Mouse (Mus musculus) layer of hippocampus, adult 8-10 months (tissue): ENCODE measurements around the gene Hs6st1. TPM values are rescaled to one million over a fixed set of nuclear protein-coding genes. Genes with fewer than 3 reads are reported as not detected.
"Not testable (repeated sequence)": the region's sequence is repeated elsewhere in the genome, so short reads cannot be mapped to it uniquely, and the experiment has no call there.

Experiments used
- DNase-seq, 2 experiments: peaks; one replicate each; pipeline ENCODE4 v3.0.0; 2022; ENCODE audit warnings: low spot score in 2 of 2
- total RNA-seq, 4 experiments: library from RNA; stranded (reverse); gene quantifications; 2 replicates each; pipeline ENCODE4 v1.2.4; 2022

Hs6st1 gene
- total RNA-seq: 10 to 100 TPM; 39.0 to 42.6 (median 40.2) TPM

GRCm38 (mm10) chr1:36068076-36068475 is at the start of gene Hs6st1:
Hs6st1 (plus strand) TSS chr1:36068400.
- DNase-seq: peak; percentile 86 to 89

DNA sequence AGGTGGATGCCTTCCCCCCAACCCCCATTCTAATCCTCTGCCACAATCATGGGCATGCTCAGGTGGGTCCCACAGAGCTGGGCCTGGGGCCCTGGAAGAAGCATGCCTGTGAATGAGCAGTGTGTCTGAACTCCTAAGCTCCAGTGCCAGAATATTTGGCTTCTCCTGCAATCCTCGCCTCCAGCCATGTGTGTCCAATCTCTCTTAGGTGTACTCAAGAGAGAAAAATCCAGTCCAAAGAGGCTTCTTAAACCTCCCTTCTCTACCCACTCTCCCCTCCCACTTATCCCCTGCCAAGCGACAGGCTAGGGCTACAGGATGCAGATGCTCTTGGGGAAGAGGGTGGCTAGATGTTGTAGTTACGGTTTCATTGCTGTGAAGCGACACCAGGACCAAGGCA is 49.6 kb upstream of the Hs6st1 start:
- no peak for DNase-seq

DNA sequence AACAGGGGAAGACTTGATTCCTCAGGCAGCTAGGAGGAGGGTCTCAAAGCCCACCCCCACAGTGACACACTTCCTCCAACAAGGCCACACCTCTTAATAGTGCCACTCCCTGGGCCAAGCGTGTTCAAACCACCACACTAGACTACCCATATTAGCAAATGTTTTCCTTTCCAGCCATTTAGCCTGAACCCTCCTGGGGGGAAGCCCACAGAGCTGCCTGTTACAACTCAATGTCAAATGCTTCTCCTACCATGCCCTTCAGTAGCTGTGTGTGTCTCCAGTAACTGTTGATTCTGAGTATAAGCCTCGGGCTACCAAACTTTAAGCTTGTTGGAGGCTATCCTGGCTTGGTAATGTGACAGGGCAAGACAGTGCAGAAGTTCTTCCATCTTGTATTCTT is 49.0 kb upstream of the Hs6st1 start:
- no peak for DNase-seq

DNA sequence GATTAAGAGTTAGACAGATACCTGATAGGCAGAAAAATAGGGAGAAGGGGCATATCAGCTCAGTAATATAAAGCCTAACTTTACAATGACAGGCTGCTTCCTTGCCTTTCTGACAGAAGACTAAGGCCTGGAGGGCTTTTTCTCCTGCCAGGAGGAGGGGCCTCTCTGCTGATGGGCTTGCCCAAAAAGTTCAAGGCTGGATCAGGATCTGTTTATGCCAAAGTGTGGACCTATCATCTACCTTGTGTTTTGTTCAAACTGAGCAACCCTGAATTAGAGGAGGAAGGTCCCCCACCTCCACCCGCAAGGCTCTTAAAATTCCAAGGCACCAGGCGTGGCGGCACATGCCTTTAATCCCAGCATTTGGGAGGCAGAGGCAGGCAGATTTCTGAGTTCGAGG is 47.9 kb upstream of the Hs6st1 start:
- DNase-seq: no peak

GRCm38 (mm10) chr1:36030421-36030821 is 37.8 kb upstream of the Hs6st1 start:
- DNase-seq: peak; percentile 78 to 81

DNA sequence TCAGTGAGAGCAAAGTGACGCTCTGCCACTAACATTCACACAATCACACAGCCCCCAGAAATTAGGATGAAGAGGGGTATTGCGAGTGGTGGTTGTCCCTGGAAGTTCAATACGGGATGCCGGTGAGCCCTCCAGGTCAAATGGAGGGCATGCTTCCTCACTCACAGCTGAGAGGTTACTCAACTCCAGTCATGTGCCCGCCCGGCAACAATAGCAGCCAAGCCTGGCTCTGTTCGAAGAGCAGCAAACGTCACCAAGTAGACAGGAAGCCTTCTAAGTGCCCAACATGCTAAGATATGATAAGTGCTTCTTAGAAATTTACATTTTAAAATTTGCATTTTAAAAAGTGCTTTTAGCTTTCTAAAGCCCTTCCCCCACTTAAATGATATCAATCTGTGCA is 29.4 kb upstream of the Hs6st1 start:
- DNase-seq: no peak

- DNase-seq: no peak
These were observed 26.1 kb upstream of the Hs6st1 start for GRCm38 (mm10) chr1:36042072-36042471.

DNA sequence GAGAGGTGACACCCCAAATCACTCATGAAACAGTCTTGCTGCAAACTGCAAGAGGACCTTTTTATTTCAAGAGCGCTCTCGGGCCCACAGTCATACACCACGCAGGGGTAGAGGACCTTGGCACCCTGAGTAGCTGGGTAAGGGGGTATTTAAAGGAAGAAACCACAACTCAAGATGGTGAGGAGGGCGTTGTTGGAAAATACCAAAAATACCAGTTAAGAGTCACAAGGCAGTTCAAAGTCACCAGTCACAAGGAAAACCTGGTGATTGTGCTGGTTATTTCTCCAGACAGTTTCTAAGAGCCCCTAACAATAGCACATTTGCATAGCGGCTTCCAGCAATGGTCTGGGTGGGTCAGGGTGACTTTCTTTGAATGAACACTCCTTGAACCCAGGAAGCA is 24.4 kb upstream of the Hs6st1 start:
- not testable (repeated sequence) for DNase-seq

DNA sequence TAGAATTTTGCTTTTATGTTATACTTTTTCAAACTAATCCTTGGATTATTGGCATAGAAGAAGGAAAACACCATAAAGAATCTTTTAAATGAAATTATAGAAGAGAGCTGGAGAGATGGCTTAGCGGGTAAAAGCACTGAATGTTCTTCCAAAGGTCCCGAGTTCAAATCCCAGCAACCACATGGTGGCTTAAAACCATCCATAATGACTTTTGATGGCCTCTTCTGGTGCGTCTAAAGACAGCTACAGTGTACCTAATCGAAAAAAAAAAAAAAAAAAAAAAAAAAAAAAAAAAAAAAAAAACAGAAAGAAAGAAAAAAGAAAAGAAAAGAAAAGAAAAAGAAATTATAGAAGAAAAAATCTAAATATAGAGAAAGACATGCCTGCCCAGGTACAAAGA is 23.9 kb upstream of the Hs6st1 start:
- DNase-seq: no peak

- DNase-seq: no peak
These were observed 15.5 kb upstream of the Hs6st1 start for GRCm38 (mm10) chr1:36052672-36053071.

GRCm38 (mm10) chr1:36053566-36053965 is 14.6 kb upstream of the Hs6st1 start:
- no peak for DNase-seq

GRCm38 (mm10) chr1:36054182-36054966 is 13.8 kb upstream of the Hs6st1 start:
- DNase-seq: no peak

GRCm38 (mm10) chr1:36054967-36055357 is 13.2 kb upstream of the Hs6st1 start:
- no peak for DNase-seq

DNA sequence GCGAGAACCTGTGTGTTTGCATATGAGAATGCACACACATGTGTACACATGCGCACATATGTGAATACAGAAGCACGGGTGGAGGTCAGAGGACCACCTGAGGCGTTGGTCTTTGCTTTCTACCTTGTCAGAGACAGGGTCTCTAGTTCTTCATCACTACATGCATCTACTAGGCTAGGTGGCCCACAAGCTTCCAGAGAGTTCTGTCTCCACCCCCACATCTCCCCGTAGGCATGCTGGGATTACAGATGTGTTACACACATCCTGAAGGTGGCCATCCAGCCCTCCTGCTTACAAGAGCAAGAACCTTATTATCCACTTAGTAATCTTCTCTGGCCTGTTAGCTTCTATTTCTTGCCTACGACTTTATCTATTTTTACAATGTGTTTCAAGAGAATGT is 8.8 kb upstream of the Hs6st1 start:
- DNase-seq: no peak

- DNase-seq: no peak
These were observed 7.9 kb upstream of the Hs6st1 start for GRCm38 (mm10) chr1:36059959-36060953.

DNA sequence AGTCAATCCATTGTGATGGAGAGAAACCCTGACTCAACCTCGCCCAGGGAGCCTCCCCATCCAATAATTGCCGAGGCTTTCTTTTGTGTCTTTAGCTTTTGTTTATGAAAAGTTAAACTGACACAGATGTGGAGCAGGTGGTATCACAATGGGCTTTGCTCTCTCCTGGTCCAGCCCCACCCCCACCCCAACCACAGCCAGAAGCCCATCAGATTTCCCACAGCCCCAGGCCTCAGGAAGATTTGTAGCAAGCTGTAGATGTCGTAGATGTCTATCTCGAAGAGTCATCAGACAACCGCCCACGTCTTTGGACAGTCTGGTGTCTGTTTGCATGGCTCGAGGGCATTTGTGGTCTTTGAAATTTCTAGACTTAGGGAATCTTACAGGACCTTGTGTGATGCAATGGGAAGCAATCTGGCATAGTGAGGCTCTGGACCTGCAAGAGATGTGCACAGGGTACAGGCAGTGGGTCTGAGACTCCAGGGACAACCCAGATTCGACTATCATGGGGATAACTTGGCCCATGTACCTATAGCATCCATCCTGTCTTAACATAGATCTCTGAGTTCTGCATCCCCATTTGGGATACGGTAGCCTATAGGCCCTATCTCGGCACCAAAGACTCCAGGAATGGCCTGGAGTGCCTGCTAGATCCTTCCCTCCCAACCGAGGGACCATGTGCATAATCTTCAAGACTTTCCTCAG is 6.8 kb upstream of the Hs6st1 start:
- DNase-seq: no peak

DNA sequence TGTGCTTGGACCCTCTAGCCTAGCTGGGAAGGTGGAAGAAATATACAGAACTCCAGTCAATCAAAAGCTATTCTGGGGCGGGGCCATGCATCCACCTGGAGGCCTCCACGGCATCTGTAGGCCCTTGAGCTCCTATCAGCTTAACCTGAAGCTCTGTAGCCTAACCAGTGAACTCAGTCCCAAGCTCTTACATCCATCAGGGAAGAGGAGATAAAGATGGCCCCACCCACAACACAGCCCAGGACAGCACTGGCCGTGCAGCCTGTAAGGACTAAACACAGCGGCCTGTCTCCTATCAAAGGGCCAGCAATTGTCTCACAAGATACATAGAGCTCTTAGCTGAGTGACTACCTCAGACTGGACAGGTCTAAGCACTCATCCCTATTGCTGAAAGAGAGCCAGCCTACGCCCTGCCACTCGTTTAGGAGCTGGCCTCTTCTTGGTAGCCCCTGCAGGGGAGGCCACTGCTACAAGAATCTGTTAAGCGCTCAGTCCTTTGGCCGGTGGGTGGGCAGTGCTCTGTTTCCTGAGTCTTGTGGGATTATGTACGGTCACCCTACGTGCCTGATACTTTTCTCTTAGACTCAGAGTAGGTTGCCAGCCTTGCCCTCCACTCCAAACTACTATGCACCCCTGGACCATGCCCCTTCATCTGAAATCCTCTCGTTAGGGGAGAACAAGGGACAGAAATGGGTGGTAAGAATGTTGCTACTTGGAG is 6.0 kb upstream of the Hs6st1 start:
- DNase-seq: no peak

DNA sequence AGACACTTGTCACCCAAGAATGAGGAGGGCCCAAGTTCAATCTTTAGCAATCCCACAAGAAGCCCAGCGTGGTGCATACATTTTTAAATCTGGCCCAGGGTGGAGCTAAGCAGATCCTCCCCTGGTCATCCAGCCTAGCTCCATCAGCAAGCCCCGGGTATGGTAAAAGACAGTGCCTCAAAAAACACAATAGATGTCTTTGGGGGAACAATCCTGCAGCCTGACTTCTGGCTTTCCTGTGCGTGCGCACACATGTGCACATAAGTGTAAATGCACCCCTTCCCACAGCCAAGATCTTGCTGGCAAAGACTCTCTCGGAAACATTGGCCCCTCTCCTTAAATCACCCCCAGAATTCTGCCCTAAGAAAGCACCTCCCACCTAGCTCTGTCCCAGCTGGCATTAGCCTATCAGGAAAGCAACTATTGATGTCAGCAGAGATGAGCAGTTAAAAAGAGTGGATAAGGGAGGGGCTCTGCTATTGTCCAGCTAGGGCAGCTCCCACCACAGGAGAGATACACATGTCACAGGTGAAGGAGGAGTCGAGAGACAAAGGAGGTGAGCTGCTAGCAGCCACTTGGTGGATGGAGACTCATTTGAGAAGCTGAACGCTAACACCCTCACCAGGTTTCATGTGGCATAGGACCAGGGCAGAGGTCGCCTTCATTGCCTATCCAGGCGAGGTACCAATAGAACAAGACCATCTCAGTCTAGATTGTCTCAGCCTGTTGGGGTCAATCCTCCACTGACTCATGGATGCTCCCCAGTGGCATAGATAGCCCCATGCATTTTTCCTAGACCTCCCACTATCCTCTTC is 5.2 kb upstream of the Hs6st1 start:
- no peak for DNase-seq

GRCm38 (mm10) chr1:36063641-36063955 is 4.6 kb upstream of the Hs6st1 start:
- no peak for DNase-seq

- no peak for DNase-seq
These were observed 4.0 kb upstream of the Hs6st1 start for GRCm38 (mm10) chr1:36064223-36064622.
